Mouse (Mus musculus) spleen, adult 2 months (tissue): ENCODE data around the gene Anxa6.

Source experiments
- CTCF ChIP-seq: fragments of 200-500 bp; IDR thresholded peaks from 2 replicates; pipeline ENCODE4 v1.5.1; 2011; ENCODE audit warnings: mild to moderate bottlenecking, inconsistent platforms; ENCODE audit not compliant: insufficient read depth, insufficient read length, insufficient replicate concordance; ENCODE audit errors: extremely low read depth
- POLR2A ChIP-seq: fragments of 200-500 bp; IDR thresholded peaks from 2 replicates; pipeline ENCODE4 v1.6.1; 2011; ENCODE audit warnings: low read depth, low read length, inconsistent platforms

DNA sequence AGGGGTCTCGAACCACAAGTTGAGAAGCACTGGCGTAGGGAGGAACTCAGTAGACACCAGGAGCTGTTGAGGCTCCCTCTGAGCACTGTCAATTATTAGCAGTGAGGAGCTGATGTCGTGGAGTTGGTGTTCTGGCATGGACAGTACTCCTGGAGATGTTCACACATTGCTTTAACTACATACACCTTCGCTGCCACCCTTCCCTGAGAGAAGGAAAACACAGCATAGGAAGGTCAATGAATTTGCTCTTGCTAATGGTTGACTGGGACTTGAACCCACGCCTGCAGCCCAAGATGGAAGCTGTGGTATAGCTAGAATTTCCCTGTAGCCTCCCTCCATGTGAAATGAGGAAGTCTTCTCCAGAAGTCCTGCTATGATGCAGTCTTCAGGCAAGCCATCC, 57.9 kb downstream of the Anxa6 start:
- no peak for TF ChIP-seq POLR2A
- TF ChIP-seq CTCF, result no peak
